Mouse (Mus musculus) frontal cortex, adult (tissue): ENCODE data around the gene Pgap2.

ENCODE experiments used
- ATAC-seq: cut with Nextera tagmentation; 2 replicates; pipeline ENCODE4 v1.9.2; 2017; ENCODE audit warnings: mild to moderate bottlenecking, moderate library complexity, mixed read lengths; ENCODE audit not compliant: low TSS enrichment

The Pgap2 gene

DNA sequence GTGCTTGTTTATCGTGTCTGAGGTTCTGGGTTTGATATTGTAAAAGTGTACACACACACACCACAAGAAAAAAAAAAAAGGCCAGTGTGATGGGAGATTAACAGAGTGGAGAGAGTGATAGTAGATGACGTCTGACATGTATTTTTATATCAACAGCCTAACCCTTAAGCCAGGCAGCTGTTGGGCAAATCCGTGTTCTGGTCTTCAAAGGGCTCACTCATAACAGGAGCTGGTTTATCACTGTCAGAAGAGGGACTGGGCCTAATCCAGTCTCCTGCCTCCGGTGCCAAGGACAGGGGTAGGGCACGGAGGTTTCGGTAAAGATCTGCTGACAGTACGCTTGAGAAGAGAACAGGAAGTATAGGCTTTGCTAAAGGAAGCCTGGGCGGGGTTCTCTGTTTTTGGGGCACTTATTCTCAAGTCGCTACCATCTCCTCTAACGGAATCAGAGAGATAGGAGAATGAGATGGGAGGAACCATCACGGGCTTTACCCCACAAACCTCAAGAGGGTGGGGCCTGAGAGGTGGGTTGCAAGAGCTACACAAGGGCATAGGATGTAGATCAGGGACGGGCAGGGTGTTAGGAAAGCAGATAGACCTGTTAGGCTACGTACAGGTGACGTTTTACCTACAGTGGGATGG is 56.5 kb downstream of the Pgap2 start:
- peak; percentile 16; the same call in 1 of the 2 replicates for ATAC-seq

GRCm38 (mm10) chr7:102267113-102267579 is 57.1 kb downstream of the Pgap2 start:
- ATAC-seq, result peak; percentile 87

GRCm38 (mm10) chr7:102267601-102268394 is 57.8 kb downstream of the Pgap2 start, which contains the start of gene Stim1:
TSS of gene Stim1 (plus strand) at chr7:102267806.
- ATAC-seq, result peak; percentile 71

DNA sequence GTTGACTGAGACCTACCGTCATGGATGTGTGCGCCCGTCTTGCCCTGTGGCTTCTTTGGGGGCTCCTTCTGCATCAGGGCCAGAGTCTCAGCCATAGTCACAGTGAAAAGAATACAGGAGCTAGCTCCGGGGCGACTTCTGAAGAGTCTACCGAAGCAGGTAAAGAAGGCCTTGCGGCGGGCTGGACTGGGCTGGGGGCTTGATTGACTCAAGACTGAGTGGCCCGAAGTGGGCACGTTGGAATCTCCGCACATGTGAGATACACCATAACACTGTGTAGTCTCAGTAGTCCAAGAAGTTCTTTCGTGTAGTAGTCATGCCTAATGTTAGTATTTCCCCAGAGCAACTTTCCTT is 58.4 kb downstream of the Pgap2 start:
- no peak; the same call in 1 of the 2 replicates for ATAC-seq

DNA sequence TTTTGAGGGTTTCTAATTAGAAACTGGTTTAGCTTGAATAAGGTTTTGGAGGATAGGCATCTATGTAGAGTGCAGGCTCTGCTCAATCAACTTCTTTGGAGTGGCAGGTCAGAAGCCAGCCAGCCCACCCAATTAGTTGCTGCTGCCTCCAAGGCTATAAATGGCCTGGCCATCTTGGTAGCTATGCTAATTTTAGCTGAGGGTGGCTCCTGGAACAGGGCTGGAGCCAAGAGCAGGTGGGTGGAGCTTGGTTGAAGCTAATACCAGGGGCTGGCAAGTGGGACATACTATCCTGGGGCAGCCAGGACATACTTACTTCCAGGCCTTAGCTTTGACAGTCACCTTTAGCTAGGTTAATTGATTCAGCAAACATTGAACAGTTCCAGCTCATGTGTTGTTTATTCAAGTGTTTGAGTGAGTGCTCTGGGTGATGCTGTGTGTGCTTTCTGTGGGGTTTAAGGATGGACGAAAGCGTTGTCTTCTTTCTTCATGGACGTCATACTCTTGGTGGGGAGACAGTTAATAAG is 62.5 kb downstream of the Pgap2 start:
- ATAC-seq, result no peak

GRCm38 (mm10) chr7:102281403-102281802 is 71.4 kb downstream of the Pgap2 start:
- no peak for ATAC-seq

GRCm38 (mm10) chr7:102282261-102282660 is 72.3 kb downstream of the Pgap2 start:
- ATAC-seq, result peak; percentile 78; the same call in 1 of the 2 replicates
